Mouse (Mus musculus): ENCODE measurements around the gene Snap23.
A peak's percentile ranks its signal among the peaks of the same experiment; 100 is the strongest.

The Snap23 gene

DNA sequence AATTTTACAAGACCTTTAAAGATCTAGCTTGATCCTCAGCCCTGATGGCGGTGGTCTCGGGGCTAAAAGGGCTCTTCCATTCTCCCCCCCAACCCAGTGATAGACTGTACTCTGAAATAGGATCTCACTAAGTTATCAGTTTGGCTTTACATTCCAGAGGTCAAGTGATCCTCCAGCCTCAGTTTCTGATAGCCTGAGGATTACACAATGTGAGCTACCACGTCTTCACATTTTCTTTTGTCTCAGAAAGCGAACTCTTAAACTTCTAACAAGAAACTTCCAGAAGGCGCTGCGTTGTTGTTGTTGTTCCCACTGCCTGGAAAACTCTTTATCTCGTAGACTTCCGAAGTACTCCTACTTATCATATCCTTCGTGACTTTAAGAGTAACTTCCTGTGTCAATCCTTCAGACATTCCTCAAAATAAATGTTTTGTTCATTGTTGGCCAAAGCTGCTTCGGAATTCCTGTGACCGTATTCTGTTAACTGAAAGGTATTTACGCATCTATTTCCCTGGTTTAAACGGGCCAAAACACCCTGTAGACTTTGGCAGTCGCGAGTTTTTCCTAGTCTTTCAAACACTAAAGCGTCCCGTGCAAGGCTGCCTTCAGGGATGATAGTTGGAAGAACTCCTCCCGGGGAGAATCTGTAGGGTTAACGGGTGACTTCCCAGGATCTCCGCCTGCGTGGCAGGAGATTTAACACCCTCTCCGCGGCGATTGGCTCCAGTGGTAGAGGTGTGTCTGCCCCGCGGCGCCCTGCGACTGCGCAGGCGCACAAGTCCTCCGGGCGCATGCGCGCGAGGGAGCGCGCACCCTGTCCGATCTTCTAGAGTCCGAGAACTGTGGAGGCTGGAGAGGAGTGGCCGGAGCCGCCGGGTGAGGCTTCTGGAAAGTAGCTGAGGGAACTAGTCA is at the start of gene Snap23:
TSS of gene Snap23 (plus strand) at position 786 of the 912 bp plus-strand sequence.
- H3K4me3 ChIP-seq (replicated peaks; ENCODE audit: low read length) = peak within 1 kb of the TSS; percentile 87
- peaks cover 29% of the 10 kb centered on the region for H3K4me1 ChIP-seq (replicated peaks; ENCODE audit: low read depth, low read length)
- no peaks in the 10 kb centered on the region for H3K9me3 ChIP-seq (ENCODE audit: low read length)
- TF ChIP-seq NANOG (IDR thresholded peaks at IDR 0.05; ENCODE audit: borderline replicate concordance, low read length) (no peak), CTCF (conservative IDR thresholded peaks at IDR 0.05; ENCODE audit: low read length) (no peak), POU5F1 (IDR thresholded peaks at IDR 0.05; ENCODE audit: borderline replicate concordance, low read length) (no peak)
- no peaks in the 10 kb centered on the region for H3K27me3 ChIP-seq (ENCODE audit: insufficient read depth, low read length)
- no peaks in the 10 kb centered on the region for H3K36me3 ChIP-seq (ENCODE audit: insufficient read depth, low read length)

DNA sequence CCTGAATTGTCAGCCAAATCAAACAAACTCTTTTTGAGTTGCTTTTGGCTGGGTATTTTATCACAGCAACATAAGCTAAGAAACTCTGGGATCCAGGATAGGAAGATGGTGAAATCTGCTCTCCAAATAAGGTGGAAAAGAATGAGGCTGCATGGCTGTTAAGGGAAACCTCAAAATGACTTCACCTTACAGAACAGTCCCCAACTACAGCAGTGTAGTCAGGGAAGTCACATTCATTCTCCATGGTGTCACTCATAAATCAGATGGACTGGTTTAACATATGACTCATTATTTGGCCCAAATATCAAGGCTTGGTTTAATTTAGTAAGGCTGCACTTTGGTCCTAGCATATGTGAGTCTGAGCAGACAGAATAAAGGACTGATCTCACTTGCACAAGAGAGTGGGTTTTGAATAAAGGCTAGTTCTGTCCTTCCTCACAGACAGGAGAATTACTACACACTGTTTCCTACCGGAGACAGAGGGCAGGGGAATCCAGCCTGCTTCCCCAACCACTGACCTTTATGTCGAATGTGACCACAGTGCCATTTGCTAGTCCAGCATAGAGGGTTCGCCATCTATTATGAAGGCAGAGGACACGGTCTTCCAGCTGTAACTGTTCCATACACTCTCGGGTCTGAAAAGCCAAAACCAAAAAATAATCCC is 48.8 kb upstream of the Snap23 start:
- TF ChIP-seq NANOG (IDR thresholded peaks at IDR 0.05; ENCODE audit: borderline replicate concordance, low read length) = no peak
- Histone ChIP-seq H3K4me3 (replicated peaks; ENCODE audit: low read length) (no peak overlapping the region), H3K4me1 (replicated peaks; ENCODE audit: low read depth, low read length) (peaks cover 27% of the 10 kb centered on the region), H3K9me3 (ENCODE audit: low read length) (no peaks in the 10 kb centered on the region), H3K36me3 (ENCODE audit: insufficient read depth, low read length) (peaks cover 98% of the 10 kb centered on the region), H3K27me3 (ENCODE audit: insufficient read depth, low read length) (no peaks in the 10 kb centered on the region)

DNA sequence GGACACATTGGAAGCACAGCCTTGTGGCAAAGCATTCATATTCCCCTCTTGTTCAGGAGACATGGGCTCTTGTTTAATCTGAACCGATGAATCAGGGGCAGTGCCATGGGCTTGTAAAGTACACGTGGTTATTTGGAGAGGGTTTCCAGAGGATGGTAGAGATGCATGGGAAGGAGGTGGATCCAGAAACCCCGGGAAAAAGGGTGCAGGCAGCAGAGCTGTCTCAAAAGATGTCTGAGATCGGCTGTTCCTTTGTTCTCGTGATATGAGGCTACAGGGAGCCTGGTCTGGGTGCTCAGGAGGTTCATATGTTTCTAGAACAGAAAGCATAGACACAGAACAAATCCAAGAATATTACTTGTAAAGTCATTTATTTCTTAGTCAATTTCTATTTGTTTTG is 40.7 kb upstream of the Snap23 start:
- Histone ChIP-seq H3K4me3 (replicated peaks; ENCODE audit: low read length) (no peak overlapping the region), H3K27me3 (ENCODE audit: insufficient read depth, low read length) (no peaks in the 10 kb centered on the region), H3K9me3 (ENCODE audit: low read length) (no peaks in the 10 kb centered on the region), H3K36me3 (ENCODE audit: insufficient read depth, low read length) (peaks cover 99% of the 10 kb centered on the region), H3K4me1 (replicated peaks; ENCODE audit: low read depth, low read length) (no peaks in the 10 kb centered on the region)
- no peak for TF ChIP-seq POU5F1 (IDR thresholded peaks at IDR 0.05; ENCODE audit: borderline replicate concordance, low read length)

- TF ChIP-seq CTCF (conservative IDR thresholded peaks at IDR 0.05; ENCODE audit: low read length) (no peak), POU5F1 (IDR thresholded peaks at IDR 0.05; ENCODE audit: borderline replicate concordance, low read length) (no peak), NANOG (IDR thresholded peaks at IDR 0.05; ENCODE audit: borderline replicate concordance, low read length) (no peak)
- H3K27me3 ChIP-seq (ENCODE audit: insufficient read depth, low read length) = no peaks in the 10 kb centered on the region
Measured at GRCm38 (mm10) chr2:120529531-120529930, 37.9 kb upstream of the Snap23 start.

DNA sequence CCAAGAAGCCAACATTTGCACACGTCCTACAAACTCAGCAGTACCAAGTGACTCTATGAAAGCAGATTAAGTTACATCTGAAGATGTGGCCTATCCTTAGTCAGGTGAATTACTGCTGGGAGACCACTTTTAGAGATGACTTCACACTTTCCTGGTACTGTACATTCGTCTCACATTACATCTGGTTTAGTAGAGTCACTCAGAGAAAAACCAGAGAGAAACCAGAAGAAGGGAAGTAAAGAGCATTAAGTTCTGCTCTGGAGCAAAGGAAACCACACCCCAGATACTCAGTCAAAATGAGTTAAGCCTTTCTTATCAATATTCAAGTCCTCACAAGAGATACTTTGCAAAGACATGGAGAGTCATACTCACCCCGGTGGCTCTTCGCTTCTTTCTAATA is 36.2 kb upstream of the Snap23 start:
- no peaks in the 10 kb centered on the region for H3K9me3 ChIP-seq (ENCODE audit: low read length)
- H3K27me3 ChIP-seq (ENCODE audit: insufficient read depth, low read length) = no peaks in the 10 kb centered on the region
- H3K4me1 ChIP-seq (replicated peaks; ENCODE audit: low read depth, low read length) = peaks cover 4% of the 10 kb centered on the region; the same call in 1 of the 2 replicates
- H3K36me3 ChIP-seq (ENCODE audit: insufficient read depth, low read length) = peaks cover 99% of the 10 kb centered on the region
- H3K4me3 ChIP-seq (replicated peaks; ENCODE audit: low read length) = no peak overlapping the region
- TF ChIP-seq CTCF (conservative IDR thresholded peaks at IDR 0.05; ENCODE audit: low read length) = no peak
- TF ChIP-seq NANOG (IDR thresholded peaks at IDR 0.05; ENCODE audit: borderline replicate concordance, low read length) = no peak
- no peak for TF ChIP-seq POU5F1 (IDR thresholded peaks at IDR 0.05; ENCODE audit: borderline replicate concordance, low read length)

More at GRCm38 (mm10) chr2:120529531-120529930, 37.9 kb upstream of the Snap23 start:
- Histone ChIP-seq H3K36me3 (ENCODE audit: insufficient read depth, low read length) (peaks cover 100% of the 10 kb centered on the region), H3K4me3 (replicated peaks; ENCODE audit: low read length) (no peak overlapping the region), H3K4me1 (replicated peaks; ENCODE audit: low read depth, low read length) (no peaks in the 10 kb centered on the region), H3K9me3 (ENCODE audit: low read length) (no peaks in the 10 kb centered on the region)

- no peaks in the 10 kb centered on the region for H3K27me3 ChIP-seq (ENCODE audit: insufficient read depth, low read length)
- peaks cover 64% of the 10 kb centered on the region for H3K36me3 ChIP-seq (ENCODE audit: insufficient read depth, low read length)
- H3K9me3 ChIP-seq (ENCODE audit: low read length) = no peaks in the 10 kb centered on the region
- H3K4me3 ChIP-seq (replicated peaks; ENCODE audit: low read length) = no peak overlapping the region
- TF ChIP-seq NANOG (IDR thresholded peaks at IDR 0.05; ENCODE audit: borderline replicate concordance, low read length) (no peak), POU5F1 (IDR thresholded peaks at IDR 0.05; ENCODE audit: borderline replicate concordance, low read length) (no peak), CTCF (conservative IDR thresholded peaks at IDR 0.05; ENCODE audit: low read length) (no peak)
- peaks cover 20% of the 10 kb centered on the region for H3K4me1 ChIP-seq (replicated peaks; ENCODE audit: low read depth, low read length)
Measured at GRCm38 (mm10) chr2:120539333-120539732, 28.1 kb upstream of the Snap23 start.

- Histone ChIP-seq H3K36me3 (ENCODE audit: insufficient read depth, low read length) (peaks cover 64% of the 10 kb centered on the region), H3K9me3 (ENCODE audit: low read length) (no peaks in the 10 kb centered on the region), H3K4me3 (replicated peaks; ENCODE audit: low read length) (no peak overlapping the region), H3K27me3 (ENCODE audit: insufficient read depth, low read length) (no peaks in the 10 kb centered on the region), H3K4me1 (replicated peaks; ENCODE audit: low read depth, low read length) (peaks cover 20% of the 10 kb centered on the region)
- TF ChIP-seq POU5F1 (IDR thresholded peaks at IDR 0.05; ENCODE audit: borderline replicate concordance, low read length) (no peak), CTCF (conservative IDR thresholded peaks at IDR 0.05; ENCODE audit: low read length) (no peak), NANOG (IDR thresholded peaks at IDR 0.05; ENCODE audit: borderline replicate concordance, low read length) (no peak)
Measured at GRCm38 (mm10) chr2:120539778-120540208, 27.7 kb upstream of the Snap23 start.

DNA sequence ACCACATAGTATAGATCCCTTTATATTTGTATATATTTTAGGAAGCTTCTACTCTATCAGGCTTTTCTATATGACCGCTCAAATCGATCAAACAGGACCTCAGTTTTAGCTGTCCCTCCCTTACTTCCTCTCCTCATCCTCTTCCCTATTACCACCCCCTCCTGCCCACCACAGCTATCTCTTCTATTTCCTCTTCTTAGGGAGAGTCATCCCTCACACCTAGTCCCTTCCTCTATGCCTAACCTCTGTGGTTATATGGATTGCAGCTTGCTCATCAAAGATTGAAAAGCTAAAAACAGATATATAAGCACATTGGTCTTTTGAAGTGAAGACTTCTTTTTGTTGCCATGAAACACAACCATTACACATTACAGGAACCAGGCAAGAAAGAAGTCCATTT is 22.7 kb upstream of the Snap23 start:
- TF ChIP-seq CTCF (conservative IDR thresholded peaks at IDR 0.05; ENCODE audit: low read length) (no peak), NANOG (IDR thresholded peaks at IDR 0.05; ENCODE audit: borderline replicate concordance, low read length) (no peak), POU5F1 (IDR thresholded peaks at IDR 0.05; ENCODE audit: borderline replicate concordance, low read length) (no peak)
- Histone ChIP-seq H3K4me1 (replicated peaks; ENCODE audit: low read depth, low read length) (peaks cover 21% of the 10 kb centered on the region), H3K27me3 (ENCODE audit: insufficient read depth, low read length) (no peaks in the 10 kb centered on the region), H3K9me3 (ENCODE audit: low read length) (no peaks in the 10 kb centered on the region), H3K4me3 (replicated peaks; ENCODE audit: low read length) (no peak overlapping the region), H3K36me3 (ENCODE audit: insufficient read depth, low read length) (peaks cover 63% of the 10 kb centered on the region)
